Mouse (Mus musculus): Measurements from ENCODE around the gene Itga11.

DNA sequence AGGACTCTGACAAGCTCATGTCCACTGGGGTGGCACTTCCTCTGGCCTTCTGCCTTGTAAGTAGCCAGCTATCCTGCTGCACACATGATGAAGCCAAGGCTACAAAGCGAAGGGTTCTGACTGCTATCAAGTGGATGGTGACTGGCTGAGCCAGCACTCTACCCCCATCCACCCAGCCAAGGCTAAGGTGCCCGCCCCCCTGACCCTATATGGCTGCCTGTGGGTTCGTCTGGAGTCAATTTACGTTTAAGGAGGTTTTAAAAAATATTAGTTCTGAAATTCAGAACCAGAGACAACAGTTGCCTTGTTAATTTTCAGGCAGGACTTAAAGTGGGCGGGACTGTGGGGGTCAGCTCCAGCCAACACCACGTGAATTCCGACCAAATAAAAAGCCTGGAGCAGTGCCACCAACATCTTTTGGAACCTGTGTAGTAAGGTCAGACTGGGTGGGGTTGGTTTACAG, 30.9 kb upstream of the Itga11 start:
- TF ChIP-seq CTCF (IDR thresholded peaks at IDR 0.05; ENCODE audit: low read depth, low read length) (no peak), POLR2A (IDR thresholded peaks at IDR 0.05; ENCODE audit: extremely low read depth, insufficient read depth, low read length) (no peak)

Data from liver, adult 2 months (tissue).